Mouse (Mus musculus) neural tube, embryonic 15.5 days (tissue): Measurements from ENCODE around the gene Dbx1. TPM values are rescaled to one million over a fixed set of nuclear protein-coding genes. Genes with fewer than 3 reads are reported as not detected.

Experiments used
- ATAC-seq: fragments of 200-750 bp; cut with Nextera tagmentation; 2 replicates; pipeline ENCODE4 v1.8.0; 2017; ENCODE audit warnings: mild to moderate bottlenecking, moderate TSS enrichment, moderate library complexity; ENCODE audit not compliant: low FRiP score
- H3K27ac ChIP-seq: fragments of 300-500 bp; sonication (generic); replicated peaks from 2 replicates; pipeline ENCODE4 v1.5.1; 2015; ENCODE audit warnings: mild to moderate bottlenecking, inconsistent platforms
- H3K27me3 ChIP-seq: fragments of 300-500 bp; sonication (generic); replicated peaks from 2 replicates; pipeline ENCODE4 v1.6.1; 2015; ENCODE audit warnings: inconsistent platforms
- H3K36me3 ChIP-seq: fragments of 300-500 bp; sonication (generic); 2 replicates; pipeline ENCODE4 v1.6.1; 2015; ENCODE audit warnings: inconsistent platforms
- H3K4me1 ChIP-seq: fragments of 300-500 bp; sonication (generic); 2 replicates; pipeline ENCODE4 v1.6.1; 2015; ENCODE audit warnings: inconsistent platforms
- H3K4me2 ChIP-seq: fragments of 300-500 bp; sonication (generic); 2 replicates; pipeline ENCODE4 v1.6.1; 2015; ENCODE audit warnings: inconsistent platforms, mild to moderate bottlenecking, moderate library complexity
- H3K4me3 ChIP-seq: fragments of 300-500 bp; sonication (generic); replicated peaks from 2 replicates; pipeline ENCODE4 v1.5.1; 2015; ENCODE audit warnings: mild to moderate bottlenecking, inconsistent platforms
- H3K9ac ChIP-seq: fragments of 300-500 bp; sonication (generic); replicated peaks from 2 replicates; pipeline ENCODE4 v1.6.1; 2015; ENCODE audit warnings: mild to moderate bottlenecking, inconsistent platforms
- H3K9me3 ChIP-seq: fragments of 300-500 bp; sonication (generic); replicated peaks from 2 replicates; pipeline ENCODE4 v1.6.1; 2016; ENCODE audit warnings: inconsistent platforms
- WGBS: fragments of 180-500 bp; shearing (Covaris S2); methylation state at CpG from one replicate; pipeline ENCODE4 v1.1.7; 2015; ENCODE audit warnings: mixed read lengths; 5-methylcytosine and 5-hydroxymethylcytosine counted together
- polyA plus RNA-seq: library from polyadenylated mRNA; unstranded; fragments of >200 nt; fragmentation: Nextera tagmentation; extraction: Ambion mirVana; gene quantifications from 2 replicates; pipeline ENCODE4 v1.2.1, GENCODE M21; 2015

Dbx1 gene
- polyA plus RNA-seq, 1 experiment from 2014 or later = 1.6 TPM

DNA sequence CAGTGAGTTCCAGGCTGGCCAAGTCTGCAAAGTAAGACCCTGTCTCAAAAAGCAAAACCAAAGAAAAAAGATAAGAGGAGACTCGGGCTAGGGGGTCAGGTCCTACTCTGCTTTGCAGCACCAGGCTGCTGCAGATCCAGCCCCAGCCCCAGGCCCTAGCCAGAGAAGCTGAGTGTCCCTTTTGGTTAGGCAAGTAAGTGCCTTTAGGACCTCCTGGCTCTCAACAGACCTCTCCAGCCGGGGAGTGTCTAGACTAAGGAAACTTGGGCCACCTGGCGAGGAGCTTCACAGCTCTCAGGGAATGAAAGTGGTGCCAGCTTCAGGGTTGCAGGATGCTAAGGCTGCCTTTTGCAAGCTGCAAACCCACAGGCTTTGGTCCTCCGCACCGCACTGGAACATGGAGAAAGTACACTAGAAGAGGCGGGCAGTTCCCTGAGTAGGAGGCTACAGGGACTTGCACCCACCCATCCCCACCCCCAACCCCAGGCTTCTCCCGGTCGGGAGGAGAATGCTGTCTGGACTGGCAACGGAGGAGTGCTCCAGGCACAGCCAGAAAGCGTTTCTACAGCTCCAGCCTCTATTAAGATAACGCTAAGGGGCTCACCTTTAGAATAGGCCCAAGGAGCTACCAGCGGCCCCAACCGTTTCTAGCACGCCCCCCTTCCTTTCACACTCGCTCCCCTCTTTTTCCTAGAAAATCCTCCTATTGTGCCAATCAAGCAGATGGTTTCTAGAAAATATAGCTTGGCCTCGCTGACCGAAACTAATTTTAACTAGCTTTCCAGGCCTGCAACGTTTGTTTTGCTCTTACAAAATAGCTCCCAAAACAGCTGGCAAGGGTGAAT, 3.4 kb upstream of the Dbx1 start:
- H3K27me3 ChIP-seq = peaks cover 88% of the 10 kb centered on the region
- WGBS = 8% methylated on average over 18 of the region's 18 CpGs
- no peak overlapping the region for H3K27ac ChIP-seq
- no peak for ATAC-seq
- H3K4me3 ChIP-seq = no peak overlapping the region
- H3K36me3 ChIP-seq = no peaks in the 10 kb centered on the region
- H3K4me2 ChIP-seq = no peak overlapping the region
- peaks cover 6% of the 10 kb centered on the region for H3K4me1 ChIP-seq
- H3K9ac ChIP-seq = no peak overlapping the region
- H3K9me3 ChIP-seq = no peaks in the 10 kb centered on the region

GRCm38 (mm10) chr7:49638941-49639776, 2.5 kb upstream of the Dbx1 start:
- peaks cover 88% of the 10 kb centered on the region for H3K27me3 ChIP-seq
- H3K4me3 ChIP-seq = no peak overlapping the region
- no peak overlapping the region for H3K27ac ChIP-seq
- peaks cover 8% of the 10 kb centered on the region for H3K4me1 ChIP-seq
- no peak overlapping the region for H3K4me2 ChIP-seq
- H3K9ac ChIP-seq = no peak overlapping the region
- H3K9me3 ChIP-seq = no peaks in the 10 kb centered on the region
- no peaks in the 10 kb centered on the region for H3K36me3 ChIP-seq
- 2% methylated on average over 35 of the region's 35 CpGs for WGBS
- ATAC-seq = no peak

- no peak overlapping the region for H3K27ac ChIP-seq
- H3K9ac ChIP-seq = no peak overlapping the region
- H3K9me3 ChIP-seq = no peaks in the 10 kb centered on the region
- ATAC-seq = no peak
- peaks cover 86% of the 10 kb centered on the region for H3K27me3 ChIP-seq
- H3K4me3 ChIP-seq = no peak overlapping the region
- WGBS = under 1% methylated on average over 21 of the region's 21 CpGs
- no peak overlapping the region for H3K4me2 ChIP-seq
- H3K4me1 ChIP-seq = peaks cover 15% of the 10 kb centered on the region
- no peaks in the 10 kb centered on the region for H3K36me3 ChIP-seq
These were observed 1.4 kb upstream of the Dbx1 start for GRCm38 (mm10) chr7:49637851-49638663.

DNA sequence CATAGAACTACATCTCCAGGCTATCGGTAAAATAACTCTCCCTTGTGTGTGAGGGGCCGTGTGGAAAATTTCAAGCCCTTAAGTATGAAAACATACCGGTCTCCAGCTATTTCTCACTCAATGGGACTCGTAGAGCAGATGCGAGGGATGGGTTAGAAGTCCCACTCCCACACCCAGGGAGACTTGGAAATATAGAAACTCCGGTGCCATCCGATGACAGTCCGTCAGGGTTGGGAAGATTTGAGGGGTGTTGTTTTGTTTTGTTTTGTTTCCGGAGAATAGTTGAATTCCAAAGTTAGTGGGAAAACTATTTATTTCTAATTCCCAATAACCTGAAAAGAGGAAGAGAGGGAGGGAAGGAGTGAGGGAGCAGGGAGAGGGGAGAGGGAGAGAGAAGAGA, 632 bp upstream of the Dbx1 start:
- Histone ChIP-seq H3K36me3 (no peaks in the 10 kb centered on the region), H3K4me3 (no peak overlapping the region), H3K4me1 (peaks cover 15% of the 10 kb centered on the region), H3K4me2 (no peak overlapping the region), H3K9ac (no peak overlapping the region), H3K27me3 (peaks cover 84% of the 10 kb centered on the region), H3K9me3 (no peaks in the 10 kb centered on the region), H3K27ac (no peak overlapping the region)
- ATAC-seq = no peak
- WGBS = under 1% methylated on average over 9 of the region's 9 CpGs

GRCm38 (mm10) chr7:49635971-49636370, 678 bp downstream of the Dbx1 start:
- ATAC-seq = no peak
- H3K4me2 ChIP-seq = no peak overlapping the region
- H3K36me3 ChIP-seq = no peaks in the 10 kb centered on the region
- H3K9me3 ChIP-seq = no peaks in the 10 kb centered on the region
- no peak overlapping the region for H3K9ac ChIP-seq
- peaks cover 15% of the 10 kb centered on the region for H3K4me1 ChIP-seq
- H3K27ac ChIP-seq = no peak overlapping the region
- WGBS = 2% methylated on average over 22 of the region's 22 CpGs
- H3K27me3 ChIP-seq = peaks cover 84% of the 10 kb centered on the region
- H3K4me3 ChIP-seq = no peak overlapping the region

GRCm38 (mm10) chr7:49635074-49635621, 1.5 kb downstream of the Dbx1 start:
- Histone ChIP-seq H3K9me3 (no peaks in the 10 kb centered on the region), H3K9ac (no peak overlapping the region), H3K36me3 (no peaks in the 10 kb centered on the region), H3K4me2 (peak overlapping the region; percentile 5; the same call in 1 of the 2 replicates), H3K27me3 (peaks cover 84% of the 10 kb centered on the region), H3K4me1 (peaks cover 15% of the 10 kb centered on the region), H3K27ac (no peak overlapping the region), H3K4me3 (no peak overlapping the region)
- ATAC-seq = peak; percentile 15; the same call in 1 of the 2 replicates
- under 1% methylated on average over 35 of the region's 35 CpGs for WGBS

- under 1% methylated on average over 26 of the region's 26 CpGs for WGBS
- H3K4me1 ChIP-seq = peaks cover 15% of the 10 kb centered on the region
- 0 out of 2 replicates have a peak overlapping the region, but pooled peaks have one; percentile 4 for H3K4me3 ChIP-seq
- no peaks in the 10 kb centered on the region for H3K9me3 ChIP-seq
- no peak for ATAC-seq
- H3K36me3 ChIP-seq = no peaks in the 10 kb centered on the region
- peak overlapping the region; percentile 41 for H3K4me2 ChIP-seq
- no peak overlapping the region for H3K27ac ChIP-seq
- H3K9ac ChIP-seq = no peak overlapping the region
- H3K27me3 ChIP-seq = peaks cover 83% of the 10 kb centered on the region
These were observed 2.2 kb downstream of the Dbx1 start for GRCm38 (mm10) chr7:49634291-49635073.

DNA sequence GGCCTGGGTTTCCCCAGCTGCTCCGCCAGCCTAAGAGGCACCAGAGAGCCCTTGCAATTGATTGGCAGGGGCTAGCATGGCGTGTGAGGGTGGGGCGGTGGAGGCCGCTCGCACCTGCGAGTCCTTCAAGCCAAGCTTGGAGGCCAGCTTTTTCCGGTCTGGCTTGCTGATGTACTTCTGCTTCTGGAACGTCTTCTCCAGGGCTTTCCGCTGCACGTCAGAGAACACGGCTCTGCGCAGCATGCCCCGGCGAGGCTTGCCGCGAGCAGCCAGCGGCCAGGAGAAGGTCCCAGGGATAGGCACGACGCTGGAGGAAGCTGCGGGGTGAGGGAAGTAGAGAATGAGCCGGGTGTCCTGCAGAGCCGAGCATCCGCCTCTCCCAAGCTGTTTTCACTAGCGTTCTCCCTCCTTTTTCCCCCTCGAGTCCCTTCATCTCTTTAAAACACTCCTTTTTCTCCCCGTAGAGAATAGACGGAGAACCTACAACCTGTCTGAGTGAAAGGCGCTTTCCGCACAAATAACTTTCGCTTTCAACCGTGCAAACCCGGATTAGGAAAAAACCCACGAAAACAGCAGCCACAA, 3.2 kb downstream of the Dbx1 start:
- WGBS = under 1% methylated on average over 33 of the region's 33 CpGs
- no peaks in the 10 kb centered on the region for H3K36me3 ChIP-seq
- H3K4me3 ChIP-seq = peak overlapping the region; percentile 27
- H3K4me2 ChIP-seq = peak overlapping the region; percentile 41
- ATAC-seq = no peak
- H3K27ac ChIP-seq = no peak overlapping the region
- H3K9me3 ChIP-seq = no peaks in the 10 kb centered on the region
- H3K27me3 ChIP-seq = peaks cover 86% of the 10 kb centered on the region
- H3K9ac ChIP-seq = no peak overlapping the region
- peaks cover 11% of the 10 kb centered on the region for H3K4me1 ChIP-seq

DNA sequence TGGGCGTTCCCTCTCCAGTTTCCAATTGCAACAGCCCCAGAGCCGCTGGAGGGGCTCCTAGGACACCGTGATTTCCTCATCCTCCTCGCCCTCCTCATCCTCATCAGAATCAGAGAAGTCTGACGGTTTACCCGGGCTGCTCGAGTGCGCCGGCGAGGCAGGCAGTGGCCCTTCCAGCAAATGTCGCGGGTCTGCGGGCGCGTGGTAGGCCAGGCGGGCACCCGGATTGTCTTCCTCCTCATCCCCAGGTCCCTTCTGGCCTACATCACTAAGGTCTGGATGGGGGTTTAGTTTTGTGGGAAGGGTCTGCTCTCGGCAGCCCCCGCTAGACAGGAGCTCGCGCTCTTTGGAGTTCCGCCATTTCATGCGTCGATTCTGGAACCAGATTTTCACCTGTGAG, 4.3 kb downstream of the Dbx1 start:
- H3K4me3 ChIP-seq = no peak overlapping the region
- peaks cover 91% of the 10 kb centered on the region for H3K27me3 ChIP-seq
- no peak for ATAC-seq
- H3K4me1 ChIP-seq = peaks cover 11% of the 10 kb centered on the region
- H3K9ac ChIP-seq = no peak overlapping the region
- no peaks in the 10 kb centered on the region for H3K9me3 ChIP-seq
- no peaks in the 10 kb centered on the region for H3K36me3 ChIP-seq
- WGBS = 4% methylated on average over 24 of the region's 24 CpGs
- no peak overlapping the region for H3K27ac ChIP-seq
- no peak overlapping the region for H3K4me2 ChIP-seq

DNA sequence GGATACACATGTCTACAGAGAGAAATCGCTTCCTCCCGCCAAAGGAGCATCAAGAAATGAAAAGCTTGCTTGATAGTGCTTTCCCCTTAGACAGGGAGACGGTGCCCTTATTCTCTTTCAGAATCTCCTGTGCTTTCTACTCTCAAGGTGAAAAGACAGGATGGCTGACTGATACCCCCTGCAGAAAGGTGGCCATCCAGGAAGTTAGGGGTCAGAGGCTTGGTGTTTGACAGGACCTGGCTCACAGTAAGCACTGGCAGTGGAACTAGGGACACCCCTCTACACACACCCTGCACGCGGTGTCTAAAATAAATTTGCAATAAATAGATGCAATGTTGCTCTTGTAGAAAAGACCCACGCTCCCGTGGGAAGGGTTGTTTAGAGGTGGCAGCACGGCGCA, 4.8 kb downstream of the Dbx1 start:
- Histone ChIP-seq H3K4me3 (no peak overlapping the region), H3K4me2 (no peak overlapping the region), H3K36me3 (no peaks in the 10 kb centered on the region), H3K9ac (no peak overlapping the region), H3K27me3 (peaks cover 91% of the 10 kb centered on the region), H3K9me3 (no peaks in the 10 kb centered on the region), H3K4me1 (peaks cover 11% of the 10 kb centered on the region), H3K27ac (no peak overlapping the region)
- WGBS = 11% methylated on average over 9 of the region's 9 CpGs
- no peak for ATAC-seq
